Mouse (Mus musculus) olfactory bulb, adult 2 months (tissue): ENCODE results near the gene Pptc7. TPM values are rescaled to one million over a fixed set of nuclear protein-coding genes. Genes with fewer than 3 reads are reported as not detected.
"Not testable (repeated sequence)": the region's sequence is repeated elsewhere in the genome, so short reads cannot be mapped to it uniquely, and the experiment has no call there.

Source experiments
- H3K27ac ChIP-seq: fragments of 200-500 bp; 2 replicates; pipeline ENCODE4 v1.5.1; 2012; ENCODE audit warnings: low read depth, low read length; ENCODE audit not compliant: insufficient read depth
- H3K4me1 ChIP-seq: fragments of 200-500 bp; 2 replicates; pipeline ENCODE4 v1.6.1; 2012; ENCODE audit warnings: low read length; ENCODE audit not compliant: control insufficient read depth, insufficient read depth
- H3K4me3 ChIP-seq: fragments of 200-500 bp; 2 replicates; pipeline ENCODE4 v1.5.1; 2012; ENCODE audit warnings: mild to moderate bottlenecking, low read depth, low read length, moderate library complexity; ENCODE audit not compliant: insufficient read depth
- CTCF ChIP-seq: fragments of 200-500 bp; IDR thresholded peaks from 2 replicates; pipeline ENCODE4 v1.5.1; 2012; ENCODE audit warnings: low read depth, mild to moderate bottlenecking, low read length, moderate library complexity; ENCODE audit not compliant: insufficient read depth
- POLR2A ChIP-seq: fragments of 200-500 bp; IDR thresholded peaks from 2 replicates; pipeline ENCODE4 v1.6.1; 2012; ENCODE audit warnings: mild to moderate bottlenecking, low read depth, low read length, moderate library complexity; ENCODE audit not compliant: insufficient read depth
- WGBS: fragments of 180-500 bp; shearing (Covaris S2); methylation state at CpG from one replicate; pipeline ENCODE4 v1.1.7; 2018; 5-methylcytosine and 5-hydroxymethylcytosine counted together
- polyA plus RNA-seq: library from polyadenylated mRNA; stranded (reverse); fragments of >200 nt; gene quantifications from 2 replicates; pipeline ENCODE4 v1.2.4, GENCODE M21; 2012; ENCODE audit warnings: low replicate concordance; ENCODE audit not compliant: missing spikeins, insufficient read depth, insufficient read length

The Pptc7 gene
- polyA plus RNA-seq, 1 experiment = not detected

GRCm38 (mm10) chr5:122306536-122306935 is 22.4 kb downstream of the Pptc7 start:
- WGBS = 84% methylated on average over 3 of the region's 3 CpGs
- TF ChIP-seq CTCF = no peak
- TF ChIP-seq POLR2A = no peak
- Histone ChIP-seq H3K4me1 (peaks cover 38% of the 10 kb centered on the region), H3K27ac (no peak overlapping the region), H3K4me3 (no peak overlapping the region)

- WGBS = 76% methylated on average over 8 of the region's 8 CpGs
- no peak overlapping the region for H3K4me3 ChIP-seq
- no peak overlapping the region for H3K27ac ChIP-seq
- H3K4me1 ChIP-seq = peaks cover 37% of the 10 kb centered on the region
- TF ChIP-seq POLR2A (no peak), CTCF (no peak)
Observed at GRCm38 (mm10) chr5:122310699-122311098, 26.5 kb downstream of the Pptc7 start.

DNA sequence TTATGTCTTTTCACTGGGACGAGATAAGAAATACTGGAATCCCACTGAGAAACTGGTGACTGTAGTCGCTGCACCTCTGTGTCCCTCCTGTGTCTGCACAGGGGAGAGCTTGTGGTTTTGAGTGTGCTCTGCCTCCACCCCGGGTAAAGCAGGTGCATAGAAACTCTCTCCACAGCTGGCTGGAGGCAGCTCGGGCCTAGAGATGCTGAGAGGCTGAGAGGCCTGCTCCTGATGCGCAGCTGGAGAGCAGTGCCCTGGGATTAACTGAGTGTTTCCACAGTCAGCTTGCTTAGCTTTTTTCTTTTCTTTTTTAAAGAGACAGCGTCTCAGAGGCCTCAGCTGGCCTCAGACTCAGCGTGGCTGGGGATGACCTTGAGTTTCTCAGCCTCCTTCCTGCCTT is 27.5 kb downstream of the Pptc7 start:
- 48% methylated on average over 7 of the region's 7 CpGs for WGBS
- TF ChIP-seq CTCF = no peak
- H3K4me1 ChIP-seq = peaks cover 37% of the 10 kb centered on the region
- H3K27ac ChIP-seq = no peak overlapping the region
- no peak overlapping the region for H3K4me3 ChIP-seq

DNA sequence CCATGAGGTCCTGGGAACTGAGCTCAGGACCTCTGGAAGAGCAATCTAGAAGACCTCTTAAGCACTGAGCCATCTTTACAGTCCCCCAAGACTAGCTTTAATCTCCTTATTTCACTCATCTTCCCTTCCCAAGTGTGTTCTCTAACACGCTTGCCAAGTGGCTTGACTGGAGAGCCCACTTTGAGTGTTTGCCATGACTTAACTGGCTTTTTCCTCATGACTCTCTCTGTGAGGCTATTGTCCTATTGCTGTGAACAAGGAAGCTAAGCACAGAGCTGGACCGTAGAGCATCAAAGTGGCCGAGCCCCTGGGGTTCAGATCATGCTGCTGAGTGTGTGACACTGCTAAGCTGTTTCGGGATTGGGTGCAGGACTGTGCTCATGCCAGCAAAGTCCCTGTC is 28.2 kb downstream of the Pptc7 start:
- no peak overlapping the region for H3K27ac ChIP-seq
- 61% methylated on average over 4 of the region's 4 CpGs for WGBS
- TF ChIP-seq POLR2A = no peak
- no peak for TF ChIP-seq CTCF
- no peak overlapping the region for H3K4me3 ChIP-seq
- H3K4me1 ChIP-seq = peaks cover 43% of the 10 kb centered on the region

- Histone ChIP-seq H3K4me1 (peaks cover 46% of the 10 kb centered on the region), H3K27ac (no peak overlapping the region)
- 81% methylated on average over 17 of the region's 17 CpGs for WGBS
Observed at GRCm38 (mm10) chr5:122312942-122313684, 28.9 kb downstream of the Pptc7 start.

DNA sequence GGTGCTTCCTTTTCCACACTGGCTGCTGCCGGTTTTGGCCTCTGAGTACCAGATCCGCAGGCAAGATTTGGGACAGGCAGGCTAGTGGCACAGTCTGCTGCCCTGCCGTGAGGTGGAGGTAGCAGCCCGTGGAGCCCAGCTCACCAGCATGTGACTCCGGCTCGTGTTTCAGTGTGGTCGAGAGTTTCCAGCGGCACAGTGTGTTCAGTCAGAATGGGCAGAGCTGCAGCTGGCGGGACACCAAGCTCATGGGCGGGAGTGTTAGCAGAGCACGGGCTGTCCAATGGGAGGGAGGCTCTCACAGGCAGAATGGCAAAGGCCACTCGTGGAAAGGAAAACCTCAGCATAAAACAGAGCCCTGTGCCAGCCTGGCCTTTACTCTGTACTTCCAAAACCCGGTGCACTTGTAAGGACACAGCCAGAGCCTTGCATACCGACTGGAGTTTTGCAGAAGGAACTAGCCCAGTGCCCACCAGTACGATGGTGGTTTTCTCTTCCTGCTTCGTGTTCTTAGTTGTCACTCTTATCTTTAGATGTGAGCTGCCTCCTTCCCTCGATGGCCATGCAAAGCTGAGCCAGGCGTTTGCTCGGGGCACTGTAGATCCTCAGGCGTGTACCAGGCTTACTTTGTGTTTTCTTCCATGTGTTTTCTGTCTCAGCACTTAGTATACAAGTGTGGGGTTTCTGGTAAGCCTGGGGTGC is 31.0 kb downstream of the Pptc7 start:
- peak overlapping the region; percentile 66 for H3K27ac ChIP-seq
- peaks cover 50% of the 10 kb centered on the region for H3K4me1 ChIP-seq
- H3K4me3 ChIP-seq = no peak overlapping the region
- TF ChIP-seq POLR2A = no peak
- no peak for TF ChIP-seq CTCF
- 26% methylated on average over 20 of the region's 20 CpGs for WGBS

More at GRCm38 (mm10) chr5:122312942-122313684, 28.9 kb downstream of the Pptc7 start:
- TF ChIP-seq POLR2A = no peak
- TF ChIP-seq CTCF = no peak
- no peak overlapping the region for H3K4me3 ChIP-seq

DNA sequence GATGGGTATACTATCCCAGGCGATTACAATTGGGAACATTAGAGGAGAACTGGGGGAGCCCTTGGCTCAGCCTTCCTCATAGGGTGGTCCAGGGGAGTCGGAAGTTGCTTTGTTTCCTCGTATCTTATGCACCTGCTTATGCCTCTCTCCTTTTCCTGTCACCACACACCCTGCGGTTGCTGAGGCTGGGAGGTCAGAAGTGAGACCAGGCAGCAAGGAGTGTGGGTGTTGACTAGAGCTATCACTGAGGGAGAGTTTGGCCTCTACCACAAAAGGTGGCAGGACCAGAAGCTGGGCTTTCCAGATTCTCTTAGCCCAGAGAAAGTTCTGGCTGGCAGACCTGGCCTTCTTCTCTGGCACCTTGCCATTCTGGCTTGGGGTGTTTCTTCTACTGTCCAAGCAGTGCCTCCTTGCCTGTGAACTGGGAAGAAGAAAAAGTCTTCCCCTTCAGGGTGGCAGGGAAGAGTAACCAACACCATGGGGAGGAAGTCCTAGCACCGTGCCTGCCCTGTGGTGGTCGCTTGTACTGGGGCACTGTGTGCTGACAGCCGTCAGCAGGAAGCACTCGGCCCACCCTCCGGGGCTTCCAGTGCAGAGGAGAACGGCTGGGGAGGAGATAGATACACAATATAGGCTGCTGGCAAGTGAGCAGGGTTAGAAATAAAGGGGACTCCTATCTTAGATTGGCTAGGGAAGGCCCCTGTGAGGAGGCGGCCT is 33.3 kb downstream of the Pptc7 start:
- Histone ChIP-seq H3K27ac (no peak overlapping the region), H3K4me1 (peaks cover 52% of the 10 kb centered on the region), H3K4me3 (no peak overlapping the region)
- no peak for TF ChIP-seq CTCF
- no peak for TF ChIP-seq POLR2A
- WGBS = 63% methylated on average over 11 of the region's 11 CpGs

DNA sequence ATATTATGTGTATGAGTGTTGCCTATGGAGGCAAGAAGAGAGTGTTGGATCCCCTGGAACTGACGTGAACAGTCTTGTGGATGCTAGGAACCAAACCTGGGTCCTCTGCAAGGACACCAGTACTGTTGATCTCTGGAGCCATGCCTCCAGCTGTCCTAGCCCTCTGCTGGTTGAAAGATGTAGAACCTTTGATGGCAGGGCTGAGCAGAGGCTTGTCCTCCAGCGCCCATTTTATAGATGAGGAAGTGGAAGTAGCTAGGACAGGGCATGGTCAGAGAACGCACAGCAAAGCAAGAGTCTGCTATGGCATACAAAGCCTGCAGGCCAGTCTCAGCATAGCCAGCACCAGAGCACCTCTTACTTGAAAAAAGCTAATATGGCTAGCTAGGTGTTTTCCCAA is 33.9 kb downstream of the Pptc7 start:
- no peak for TF ChIP-seq CTCF
- 86% methylated on average over 3 of the region's 3 CpGs for WGBS
- no peak overlapping the region for H3K27ac ChIP-seq
- H3K4me3 ChIP-seq = no peak overlapping the region
- peaks cover 47% of the 10 kb centered on the region for H3K4me1 ChIP-seq

DNA sequence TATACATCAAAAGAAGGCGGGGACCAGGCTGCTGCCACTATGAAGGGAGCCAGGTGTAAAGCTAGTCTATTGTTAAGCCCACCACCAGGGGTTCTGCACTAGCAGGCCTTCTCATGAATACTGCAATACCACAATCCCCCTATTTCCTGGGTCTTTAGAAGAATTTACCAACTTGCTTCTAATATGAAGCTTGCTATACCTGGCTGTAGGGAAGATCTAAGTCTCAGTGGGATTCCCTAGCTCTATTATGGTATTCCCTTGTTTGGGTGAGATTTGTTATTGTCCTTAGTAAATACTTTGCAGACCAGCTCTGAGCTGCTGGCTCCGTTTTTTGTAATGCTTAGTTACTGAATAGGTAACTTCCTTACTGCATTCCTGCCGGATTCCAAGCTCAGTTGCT is 34.8 kb downstream of the Pptc7 start:
- H3K27ac ChIP-seq, H3K4me3 ChIP-seq: not testable (repeated sequence)
- peaks cover 43% of the 10 kb centered on the region for H3K4me1 ChIP-seq
- 81% methylated on average over 3 of the region's 3 CpGs for WGBS
